Mouse (Mus musculus) bone marrow macrophage, adult 2 months (primary cell): ENCODE measurements at regions not wholly inside any gene's neighbourhood (a gene's known extent, or its start where the extent isn't known, plus 50 kb on each side); places are given as distances from the start of the nearest gene placed in this dataset.
"Not testable (repeated sequence)": the region's sequence is repeated elsewhere in the genome, so short reads cannot be mapped to it uniquely, and the experiment has no call there.

Source experiments
- H3K27ac ChIP-seq: 2 replicates; pipeline ENCODE4 v1.5.1; 2012; ENCODE audit warnings: low read depth, low read length; ENCODE audit not compliant: insufficient read depth
- H3K4me1 ChIP-seq: 2 replicates; pipeline ENCODE4 v1.6.1; 2012; ENCODE audit warnings: low read length; ENCODE audit not compliant: control insufficient read depth, insufficient read depth
- H3K4me3 ChIP-seq: 2 replicates; pipeline ENCODE4 v1.5.1; 2012; ENCODE audit warnings: mild to moderate bottlenecking, low read length, moderate library complexity; ENCODE audit not compliant: insufficient read depth
- CTCF ChIP-seq: IDR thresholded peaks from 2 replicates; pipeline ENCODE4 v1.5.1; 2012; ENCODE audit warnings: low read depth, mild to moderate bottlenecking, low read length, moderate library complexity
- POLR2A ChIP-seq: IDR thresholded peaks from 2 replicates; pipeline ENCODE4 v1.6.1; 2012; ENCODE audit warnings: mild to moderate bottlenecking, low read depth, low read length, borderline replicate concordance

DNA sequence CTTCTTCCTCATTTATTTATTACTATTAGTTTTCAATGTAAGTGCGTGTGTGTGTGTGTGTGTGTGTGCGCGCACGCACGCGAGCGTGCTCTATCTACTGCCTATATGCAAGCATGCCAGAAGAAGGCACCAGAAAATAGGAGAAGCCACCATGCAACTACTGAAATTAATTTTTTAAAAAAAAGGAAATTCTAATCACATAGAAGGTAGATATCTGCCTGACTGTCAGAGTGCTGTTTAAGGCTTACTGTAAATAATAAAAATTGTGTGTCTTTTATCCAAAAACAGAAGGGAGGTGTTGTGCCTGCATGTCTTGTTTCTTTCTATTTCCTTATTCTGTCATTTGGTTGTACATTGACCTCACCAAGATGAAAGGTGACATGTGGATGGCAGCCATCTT, 163.1 kb upstream of the Gdi2 start:
- Histone ChIP-seq H3K4me3 (no peak overlapping the region), H3K27ac (no peak overlapping the region), H3K4me1 (no peaks in the 10 kb centered on the region)
- TF ChIP-seq POLR2A (no peak), CTCF (no peak)

DNA sequence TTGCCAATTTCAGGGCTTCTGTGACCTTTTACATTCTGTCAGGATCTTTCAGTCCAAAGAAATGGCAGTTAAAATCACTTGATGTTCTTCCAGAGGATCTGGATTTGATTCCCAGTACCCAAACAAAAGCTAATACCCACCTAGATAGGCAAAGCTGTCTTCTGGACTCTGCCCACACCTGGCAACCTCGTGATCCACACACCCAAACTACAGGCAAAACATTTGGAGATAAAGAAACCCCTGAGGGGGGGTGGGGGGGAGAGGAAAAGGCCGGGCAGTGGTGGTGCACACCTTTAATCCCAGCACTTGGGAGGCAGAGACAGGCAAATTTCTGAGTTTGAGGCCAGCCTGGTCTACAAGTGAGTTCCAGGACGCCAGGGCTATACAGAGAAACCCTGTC, 160.1 kb upstream of the Gdi2 start:
- H3K4me1 ChIP-seq, H3K27ac ChIP-seq, H3K4me3 ChIP-seq: not testable (repeated sequence)

DNA sequence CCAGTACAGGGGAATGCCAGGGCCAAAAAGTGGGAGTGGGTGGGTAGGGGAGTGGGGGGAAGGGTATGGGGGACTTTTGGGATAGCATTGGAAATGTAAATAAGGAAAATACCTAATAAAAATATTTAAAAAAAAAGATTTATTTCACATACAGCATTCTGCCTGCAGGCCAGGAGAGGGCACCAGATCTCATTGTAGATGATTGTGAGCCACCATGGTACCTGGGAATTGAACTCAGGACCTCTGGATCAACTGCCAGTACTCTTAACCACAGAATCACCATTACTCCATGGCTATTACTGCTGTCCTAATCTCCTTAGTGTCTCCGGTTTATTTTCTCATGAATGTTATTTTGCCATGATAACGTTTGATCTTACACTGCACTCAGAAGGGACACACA, 132.1 kb upstream of the Gdi2 start:
- not testable (repeated sequence) for H3K4me1 ChIP-seq, H3K27ac ChIP-seq, H3K4me3 ChIP-seq

DNA sequence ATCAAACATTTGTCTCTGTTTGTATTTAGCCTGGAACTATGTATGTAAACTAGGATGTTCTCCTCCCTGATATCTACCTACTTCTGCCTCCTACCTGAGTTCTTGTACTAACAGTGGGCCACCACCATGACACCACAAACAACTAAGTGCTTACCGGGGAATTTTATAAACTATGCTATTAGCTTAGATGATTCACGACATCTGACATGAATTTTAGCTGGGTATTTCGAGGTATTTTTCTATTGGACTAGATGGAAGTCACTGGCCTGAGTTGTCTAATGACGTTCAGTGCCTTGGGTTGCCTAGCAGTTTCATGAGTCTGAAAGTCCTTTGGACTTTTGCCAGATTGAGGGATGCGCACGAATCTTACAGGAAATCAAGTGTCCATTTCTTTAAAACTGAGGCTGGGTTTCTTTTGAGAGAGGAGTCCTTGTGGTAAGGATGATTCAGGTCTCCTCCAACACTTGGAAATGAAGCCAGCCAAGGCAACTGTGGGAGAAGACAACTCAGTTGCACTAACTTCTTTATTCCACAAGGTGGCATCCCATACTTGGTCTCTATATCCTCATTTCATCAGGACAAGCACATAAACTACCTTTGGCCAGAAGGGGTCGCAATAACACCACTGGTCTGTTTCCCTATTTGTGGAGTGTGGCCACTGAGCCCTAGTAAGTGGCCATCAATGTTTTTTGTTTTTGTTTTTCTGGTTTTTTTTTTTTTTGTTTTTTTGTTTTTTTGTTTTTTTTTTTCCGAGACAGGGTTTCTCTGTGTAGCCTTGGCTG, 131.4 kb upstream of the Gdi2 start:
- not testable (repeated sequence) for H3K4me3 ChIP-seq, H3K27ac ChIP-seq, H3K4me1 ChIP-seq

DNA sequence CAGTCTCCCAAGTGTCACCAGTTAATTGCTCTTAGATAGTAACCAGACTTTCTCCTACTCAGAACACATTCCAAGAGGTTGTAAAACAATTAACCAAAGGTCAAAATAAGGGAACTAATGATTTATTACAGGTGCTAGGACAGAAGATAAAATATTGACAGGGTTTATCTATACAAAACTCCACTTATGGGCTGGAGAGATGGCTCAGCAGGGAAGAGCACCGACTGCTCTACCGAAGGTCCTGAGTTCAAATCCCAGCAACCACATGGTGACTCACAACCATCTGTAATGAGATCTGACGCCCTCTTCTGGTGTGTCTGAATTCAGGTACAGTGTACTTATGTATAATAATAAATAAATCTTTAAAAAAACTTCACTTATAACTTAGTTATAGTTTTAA, 127.6 kb upstream of the Gdi2 start:
- H3K4me1 ChIP-seq, H3K27ac ChIP-seq, H3K4me3 ChIP-seq: not testable (repeated sequence)

DNA sequence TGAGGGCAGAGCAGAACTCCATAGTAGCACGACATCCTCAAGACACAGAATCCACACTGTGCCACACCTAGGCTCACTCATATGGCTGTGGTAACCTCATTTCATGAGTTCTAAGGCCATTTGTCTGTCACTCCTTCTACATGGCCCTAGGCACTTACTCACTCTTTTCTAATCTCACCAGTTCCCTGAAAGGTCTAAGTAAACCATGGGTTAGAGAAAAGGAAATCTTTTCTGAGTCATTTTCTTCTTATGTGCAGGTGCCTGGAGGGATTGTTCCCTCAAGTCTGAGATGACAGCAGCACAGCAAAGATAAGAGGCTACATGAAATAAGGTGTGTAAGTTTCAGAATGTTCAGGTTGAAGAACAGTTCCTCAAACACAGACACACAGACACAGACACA, 120.8 kb upstream of the Gdi2 start:
- TF ChIP-seq POLR2A (no peak), CTCF (no peak)
- no peak overlapping the region for H3K4me3 ChIP-seq
- H3K4me1 ChIP-seq = no peaks in the 10 kb centered on the region
- no peak overlapping the region for H3K27ac ChIP-seq

DNA sequence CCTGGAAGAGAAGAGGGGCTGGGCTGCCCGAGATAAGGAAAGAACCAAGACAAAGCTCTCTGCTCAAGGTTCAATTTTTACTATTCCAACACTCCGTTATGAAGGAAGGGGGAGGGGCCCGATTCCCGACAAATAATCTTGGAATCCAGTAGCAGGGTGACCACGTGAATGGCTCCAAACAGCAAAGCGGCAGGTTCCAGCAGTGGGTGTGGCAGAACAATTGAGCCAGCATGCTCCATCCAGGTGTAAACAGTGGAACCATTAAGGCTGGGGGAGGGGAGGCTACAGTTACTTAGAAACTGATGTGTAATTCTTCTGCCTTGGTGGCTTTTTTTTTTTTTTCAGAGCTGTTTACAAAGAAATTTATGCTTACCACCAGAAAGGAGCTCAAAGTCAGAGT, 82.5 kb upstream of the Gdi2 start:
- H3K4me3 ChIP-seq, H3K4me1 ChIP-seq, H3K27ac ChIP-seq: not testable (repeated sequence)

DNA sequence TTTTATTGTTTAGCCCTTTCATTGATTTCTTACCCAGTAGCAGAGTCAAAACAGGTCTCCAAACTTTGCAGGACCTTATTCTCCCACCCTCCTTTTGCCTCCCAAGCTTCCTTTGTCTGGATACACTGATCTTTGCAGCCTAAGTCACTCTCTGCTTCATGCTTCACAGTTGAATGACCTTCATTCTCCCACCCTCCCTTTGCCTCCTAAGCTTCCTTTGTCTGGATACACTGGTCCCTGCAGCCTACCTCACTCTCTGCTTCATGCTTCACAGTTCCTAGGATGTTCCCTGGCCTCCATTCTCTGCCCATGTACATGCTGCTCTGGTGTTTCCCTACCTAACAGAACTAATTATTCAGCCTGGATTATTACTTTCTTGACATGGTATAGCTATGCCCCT, 61.0 kb upstream of the Gdi2 start:
- H3K27ac ChIP-seq = no peak overlapping the region
- TF ChIP-seq CTCF (no peak), POLR2A (no peak)
- 0 out of 2 replicates have a peak, but pooled peaks cover 2% of the 10 kb centered on the region for H3K4me1 ChIP-seq
- no peak overlapping the region for H3K4me3 ChIP-seq

DNA sequence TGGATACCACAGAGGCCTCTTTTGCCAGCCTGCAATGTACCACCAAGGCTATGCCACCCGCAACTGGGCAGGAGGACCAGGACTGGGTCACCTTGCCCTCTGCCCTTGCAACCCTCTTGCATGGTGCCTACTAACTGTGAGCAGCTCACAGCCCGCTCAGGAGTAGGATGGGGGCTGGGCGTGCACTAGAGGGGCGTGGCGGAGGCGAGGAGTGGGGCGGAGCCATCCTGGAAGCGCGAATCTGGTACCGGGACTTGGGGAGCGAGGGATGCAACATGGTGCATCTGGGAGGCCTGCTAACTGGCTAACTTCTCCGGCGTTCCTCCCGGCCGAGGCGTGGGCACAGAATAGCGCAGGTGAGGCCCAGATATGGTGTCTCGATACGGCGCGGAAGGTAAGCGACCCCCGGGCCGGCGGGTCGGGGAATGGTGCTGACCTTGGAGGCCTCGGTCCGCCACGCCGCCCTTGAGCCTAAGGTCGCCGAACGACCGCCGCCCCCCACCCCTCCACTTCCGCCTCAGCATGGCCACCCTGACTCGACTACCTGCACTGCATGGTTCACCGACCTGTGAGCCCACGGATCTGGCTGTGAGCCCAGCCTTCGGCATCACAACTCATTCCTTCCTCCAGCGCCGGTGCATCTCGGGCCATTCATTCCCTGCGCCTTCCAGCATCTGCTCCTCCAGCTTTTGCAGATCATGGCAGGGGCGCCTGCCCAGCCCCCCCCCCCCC, 59.7 kb upstream of the Gdi2 start:
- no peak overlapping the region for H3K27ac ChIP-seq
- 0 out of 2 replicates have a peak, but pooled peaks cover 2% of the 10 kb centered on the region for H3K4me1 ChIP-seq
- H3K4me3 ChIP-seq = peak overlapping the region; percentile 61
- TF ChIP-seq POLR2A = no peak
- no peak for TF ChIP-seq CTCF
